Mouse (Mus musculus): ENCODE measurements around the gene Atf6. TPM values are rescaled to one million over a fixed set of nuclear protein-coding genes. Genes with fewer than 3 reads are reported as not detected.

Atf6 gene
- polyA plus RNA-seq, 1 experiment from 2014 or later, result 9.3 TPM

- no peak for ATAC-seq (ENCODE audit: low FRiP score, low read depth)
- WGBS, result 89% methylated on average over 11 of the region's 11 CpGs
Measured at GRCm38 (mm10) chr1:170664620-170665185, 202.9 kb downstream of the Atf6 start.

GRCm38 (mm10) chr1:170659260-170659659 lies 208.3 kb downstream of the Atf6 start:
- no peak overlapping the region for H3K9ac ChIP-seq (replicated peaks)
- no peak overlapping the region for H3K27ac ChIP-seq (replicated peaks)
- no peak overlapping the region for H3K4me2 ChIP-seq (replicated peaks)
- WGBS, result 92% methylated on average over 13 of the region's 13 CpGs
- H3K4me3 ChIP-seq, result no peak overlapping the region
- H3K27me3 ChIP-seq, result no peaks in the 10 kb centered on the region
- H3K36me3 ChIP-seq, result no peaks in the 10 kb centered on the region
- no peak for ATAC-seq (ENCODE audit: low FRiP score, low read depth)
- H3K4me1 ChIP-seq, result peaks cover 21% of the 10 kb centered on the region
- no peaks in the 10 kb centered on the region for H3K9me3 ChIP-seq

More at GRCm38 (mm10) chr1:170664620-170665185, 202.9 kb downstream of the Atf6 start:
- no peaks in the 10 kb centered on the region for H3K9me3 ChIP-seq
- H3K4me2 ChIP-seq (replicated peaks), result no peak overlapping the region
- H3K9ac ChIP-seq (replicated peaks), result no peak overlapping the region
- no peaks in the 10 kb centered on the region for H3K27me3 ChIP-seq
- H3K4me1 ChIP-seq, result no peaks in the 10 kb centered on the region
- H3K36me3 ChIP-seq, result peaks cover 10% of the 10 kb centered on the region; the same call in 1 of the 2 replicates
- no peak overlapping the region for H3K27ac ChIP-seq (replicated peaks)
- no peak overlapping the region for H3K4me3 ChIP-seq

DNA sequence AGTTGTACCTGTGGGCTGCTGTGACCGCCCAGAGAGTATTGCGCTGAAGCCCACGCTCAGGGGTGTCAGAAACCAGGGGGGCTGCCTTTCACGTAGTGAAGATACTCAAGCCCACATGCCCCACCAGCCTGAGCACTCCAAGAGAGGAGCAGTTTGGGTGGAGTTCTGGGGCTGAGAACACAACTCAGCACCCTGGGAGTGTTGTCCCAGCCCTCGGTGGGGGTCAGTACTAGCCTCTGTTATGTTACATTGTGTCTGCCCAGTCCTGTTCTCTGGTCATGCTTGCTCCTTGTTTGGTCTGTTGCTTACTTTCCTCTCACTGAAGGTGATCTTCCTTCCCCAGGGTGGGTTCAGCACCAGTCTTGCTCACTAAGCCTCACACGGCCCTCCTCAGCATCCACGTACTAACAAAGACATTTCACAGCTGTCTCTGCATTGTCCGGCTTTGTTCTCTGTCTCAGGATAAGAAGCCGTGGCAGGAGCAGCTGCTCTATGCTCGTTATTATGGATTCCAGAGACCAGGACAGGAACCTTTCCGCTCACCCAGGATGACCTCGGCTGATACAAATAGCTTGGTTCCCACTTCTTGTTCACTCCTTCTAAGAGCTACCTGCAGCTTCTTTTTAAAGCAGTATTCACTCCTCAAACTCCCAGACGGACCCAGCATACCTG lies 209.8 kb downstream of the Atf6 start:
- 45% methylated on average over 13 of the region's 13 CpGs for WGBS
- Histone ChIP-seq H3K4me1 (peaks cover 21% of the 10 kb centered on the region), H3K9me3 (no peaks in the 10 kb centered on the region), H3K4me2 (replicated peaks) (no peak overlapping the region), H3K27ac (replicated peaks) (peak overlapping the region; percentile 46; the same call in 1 of the 2 replicates), H3K27me3 (no peaks in the 10 kb centered on the region), H3K9ac (replicated peaks) (0 out of 2 replicates have a peak overlapping the region, but pooled peaks have one; percentile 11), H3K4me3 (no peak overlapping the region), H3K36me3 (no peaks in the 10 kb centered on the region)
- peak; percentile 58; the same call in 1 of the 2 replicates for ATAC-seq (ENCODE audit: low FRiP score, low read depth)

- H3K27me3 ChIP-seq, result no peaks in the 10 kb centered on the region
- no peak for ATAC-seq (ENCODE audit: low FRiP score, low read depth)
- WGBS, result 41% methylated on average over 2 of the region's 2 CpGs
- H3K36me3 ChIP-seq, result no peaks in the 10 kb centered on the region
- H3K4me1 ChIP-seq, result peaks cover 21% of the 10 kb centered on the region
- no peaks in the 10 kb centered on the region for H3K9me3 ChIP-seq
- no peak overlapping the region for H3K27ac ChIP-seq (replicated peaks)
- no peak overlapping the region for H3K4me3 ChIP-seq
- no peak overlapping the region for H3K4me2 ChIP-seq (replicated peaks)
- no peak overlapping the region for H3K9ac ChIP-seq (replicated peaks)
Measured at GRCm38 (mm10) chr1:170657228-170657521, 210.4 kb downstream of the Atf6 start.

DNA sequence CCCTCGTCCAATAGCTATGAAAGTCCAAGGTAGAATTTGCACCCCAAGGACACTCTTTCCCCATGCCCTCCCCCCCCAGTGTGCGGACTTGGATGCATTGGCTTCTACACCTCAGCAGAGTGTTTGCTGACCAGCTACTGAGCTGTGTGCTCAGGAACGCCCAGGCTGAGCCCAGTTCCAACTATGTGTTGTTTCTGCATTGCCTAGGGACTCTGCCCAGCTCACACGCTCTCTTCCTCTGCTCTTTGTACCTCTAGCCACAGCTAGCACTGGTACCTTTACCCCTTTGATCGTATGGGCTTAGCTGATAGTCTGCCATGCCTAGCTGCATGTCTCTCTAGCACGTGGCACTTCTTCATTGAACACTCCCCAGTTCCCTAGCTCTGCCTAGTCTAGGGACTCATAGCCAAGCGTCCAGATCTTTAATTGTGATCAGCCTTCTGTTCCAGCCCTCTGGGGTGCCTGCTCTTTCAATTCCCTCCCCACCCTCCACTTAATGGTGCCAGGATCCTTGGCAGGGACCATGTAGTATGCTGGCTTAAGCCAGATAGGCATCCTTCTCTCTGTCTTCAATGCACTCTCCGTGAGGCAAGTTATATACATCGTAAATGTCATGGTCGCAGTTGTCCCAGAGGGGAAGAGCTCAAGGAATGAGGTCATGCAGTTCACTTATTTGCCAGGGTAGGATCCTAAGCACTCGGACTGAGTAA lies 210.9 kb downstream of the Atf6 start:
- Histone ChIP-seq H3K4me1 (peaks cover 21% of the 10 kb centered on the region), H3K4me3 (no peak overlapping the region), H3K27ac (replicated peaks) (no peak overlapping the region), H3K9me3 (no peaks in the 10 kb centered on the region), H3K27me3 (no peaks in the 10 kb centered on the region), H3K9ac (replicated peaks) (no peak overlapping the region), H3K4me2 (replicated peaks) (no peak overlapping the region), H3K36me3 (no peaks in the 10 kb centered on the region)
- WGBS, result 80% methylated on average over 11 of the region's 11 CpGs
- no peak for ATAC-seq (ENCODE audit: low FRiP score, low read depth)

- 60% methylated on average over 5 of the region's 5 CpGs for WGBS
- Histone ChIP-seq H3K36me3 (no peaks in the 10 kb centered on the region), H3K27ac (replicated peaks) (no peak overlapping the region), H3K9me3 (no peaks in the 10 kb centered on the region), H3K4me2 (replicated peaks) (no peak overlapping the region), H3K4me3 (no peak overlapping the region), H3K4me1 (peaks cover 23% of the 10 kb centered on the region), H3K27me3 (no peaks in the 10 kb centered on the region), H3K9ac (replicated peaks) (no peak overlapping the region)
- peak; percentile 63 for ATAC-seq (ENCODE audit: low FRiP score, low read depth)
Measured at GRCm38 (mm10) chr1:170655280-170655917, 212.2 kb downstream of the Atf6 start.

Other genes starting within 250 kb of the Atf6 start
- gene Olfml2b, start 223.2 kb downstream of the Atf6 start, polyA plus RNA-seq (2016; fragmentation: Nextera tagmentation; extraction: Ambion mirVana), result 4.0 and 4.9 TPM in 2 replicates
- 0.33 TPM in 1 of 2 replicates, not detected in the other for gene Gm26620, start 17.3 kb upstream of the Atf6 start, polyA plus RNA-seq (2016; fragmentation: Nextera tagmentation; extraction: Ambion mirVana)
- 28.7 and 34.6 TPM in 2 replicates for gene Dusp12, start 17.8 kb upstream of the Atf6 start, polyA plus RNA-seq (2016; fragmentation: Nextera tagmentation; extraction: Ambion mirVana)
- gene Fcrlb, start 45.2 kb upstream of the Atf6 start, polyA plus RNA-seq (2016; fragmentation: Nextera tagmentation; extraction: Ambion mirVana), result 0.14 and 0.18 TPM in 2 replicates
- gene Fcrla, start 59.8 kb upstream of the Atf6 start, polyA plus RNA-seq (2016; fragmentation: Nextera tagmentation; extraction: Ambion mirVana), result not detected in 2 replicates
- 0.27 and 0.33 TPM in 2 replicates for gene Fcgr2b, start 108.8 kb upstream of the Atf6 start, polyA plus RNA-seq (2016; fragmentation: Nextera tagmentation; extraction: Ambion mirVana)
- gene Fcgr4, start 151.1 kb upstream of the Atf6 start, polyA plus RNA-seq (2016; fragmentation: Nextera tagmentation; extraction: Ambion mirVana), result 0.19 TPM in 1 of 2 replicates, not detected in the other
- 5.8 and 9.8 TPM in 2 replicates for gene Fcgr3, start 197.2 kb upstream of the Atf6 start, polyA plus RNA-seq (2016; fragmentation: Nextera tagmentation; extraction: Ambion mirVana)
- 1.7 and 3.6 TPM in 2 replicates for gene Cfap126, start 246.1 kb upstream of the Atf6 start, polyA plus RNA-seq (2016; fragmentation: Nextera tagmentation; extraction: Ambion mirVana)

Measured in midbrain, embryonic 12.5 days (tissue).